Mouse (Mus musculus) ZHBTc4 (cell line): ENCODE results near the gene Aicda.
"Not testable (repeated sequence)": the region's sequence is repeated elsewhere in the genome, so short reads cannot be mapped to it uniquely, and the experiment has no call there.

Experiments
- DNase-seq: peaks from one replicate; pipeline ENCODE4 v3.0.0-alpha.2; 2011; ENCODE audit warnings: low read depth, low spot score

Aicda gene

DNA sequence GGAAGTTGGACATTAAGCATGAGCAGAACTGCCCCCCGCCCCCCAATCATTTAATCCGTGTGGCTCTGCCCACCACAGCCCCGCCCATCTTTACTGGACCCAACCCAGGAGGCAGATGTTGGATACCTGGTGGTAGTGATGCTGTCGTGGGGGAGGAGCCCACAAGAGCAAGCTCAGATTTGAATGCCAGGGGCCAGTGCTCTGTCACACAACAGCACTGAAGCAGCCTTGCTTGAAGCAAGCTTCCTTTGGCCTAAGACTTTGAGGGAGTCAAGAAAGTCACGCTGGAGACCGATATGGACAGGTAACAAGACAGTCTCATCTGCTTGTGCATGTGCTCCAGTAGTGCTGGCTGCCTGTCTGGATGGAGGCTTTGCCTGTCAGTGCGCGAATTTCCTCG lies at the start of gene Aicda:
TSS of gene Aicda (plus strand) at position 196 of the 400 bp plus-strand sequence.
- DNase-seq = no peak

DNA sequence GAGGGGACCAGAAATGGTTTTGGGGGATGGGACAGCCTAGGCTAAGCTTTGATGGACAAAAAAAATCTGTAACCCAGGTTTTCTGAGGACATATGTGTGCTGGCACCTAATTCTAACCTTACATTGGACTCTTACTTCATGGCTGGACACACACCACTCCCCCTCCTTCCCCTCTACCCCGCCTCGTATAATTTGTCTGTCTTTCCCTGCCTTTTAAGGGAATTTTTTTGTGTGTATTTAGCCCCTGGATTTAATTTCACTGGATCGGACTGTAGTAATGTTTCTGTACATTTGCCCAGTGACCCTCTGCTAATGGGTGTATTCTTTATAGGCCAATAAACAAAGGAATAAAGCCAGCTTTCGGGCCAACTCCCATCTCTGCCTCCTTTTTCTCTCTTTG lies 48.6 kb upstream of the Aicda start:
- no peak for DNase-seq

DNA sequence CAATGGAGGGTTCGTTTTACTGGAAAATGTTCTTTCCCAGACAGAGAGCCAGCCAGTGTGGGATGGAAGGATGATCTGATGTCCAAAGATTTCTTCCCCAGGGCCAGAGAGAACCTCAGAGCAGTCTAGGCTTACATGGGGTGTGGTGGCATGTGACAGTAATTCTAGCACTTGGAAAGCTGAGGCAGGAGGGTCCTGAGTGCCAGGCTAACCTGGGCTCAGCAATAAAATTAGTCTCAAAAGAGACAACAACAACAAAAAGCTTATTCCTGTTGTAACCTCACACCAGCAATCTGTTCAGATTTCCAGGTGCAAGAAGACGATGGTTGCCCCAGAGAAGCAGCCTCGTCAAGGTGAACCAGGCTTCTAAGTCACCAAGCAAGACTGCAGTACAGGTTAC lies 48.1 kb upstream of the Aicda start, which contains the start of gene Mfap5:
TSS of gene Mfap5 (plus strand) at position 301 of the 400 bp plus-strand sequence.
- DNase-seq = no peak

GRCm38 (mm10) chr6:122508494-122508893 lies 45.1 kb upstream of the Aicda start:
- no peak for DNase-seq

GRCm38 (mm10) chr6:122512914-122513878 lies 40.4 kb upstream of the Aicda start:
- peak; percentile 26 for DNase-seq

- DNase-seq = peak; percentile 61
Observed at GRCm38 (mm10) chr6:122514312-122514711, 39.3 kb upstream of the Aicda start.

GRCm38 (mm10) chr6:122515762-122516161 lies 37.8 kb upstream of the Aicda start:
- DNase-seq = not testable (repeated sequence)

GRCm38 (mm10) chr6:122517668-122518067 lies 35.9 kb upstream of the Aicda start:
- no peak for DNase-seq

GRCm38 (mm10) chr6:122519384-122519783 lies 34.2 kb upstream of the Aicda start:
- DNase-seq = peak; percentile 30

GRCm38 (mm10) chr6:122522595-122522994 lies 31.0 kb upstream of the Aicda start:
- DNase-seq = peak; percentile 94

DNA sequence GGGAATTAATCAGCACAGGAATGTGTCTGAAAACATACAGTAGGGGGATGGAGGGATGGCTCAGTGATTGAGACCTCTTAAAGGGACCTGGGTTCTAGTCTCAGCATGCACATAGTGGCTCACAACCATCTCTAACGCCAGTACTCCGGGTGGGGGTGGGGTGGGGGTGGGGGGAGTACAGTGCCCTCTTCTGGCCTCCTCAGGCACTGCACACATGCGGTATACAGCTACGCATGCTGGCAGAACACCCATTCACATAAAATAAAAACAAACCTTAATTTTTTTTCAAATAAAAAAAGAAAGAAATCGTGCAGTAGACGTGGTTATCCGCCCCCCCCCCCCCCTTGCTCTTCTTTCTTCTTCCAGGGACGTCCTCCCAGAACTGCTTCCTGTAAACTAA lies 30.3 kb upstream of the Aicda start:
- peak; percentile 55 for DNase-seq

DNA sequence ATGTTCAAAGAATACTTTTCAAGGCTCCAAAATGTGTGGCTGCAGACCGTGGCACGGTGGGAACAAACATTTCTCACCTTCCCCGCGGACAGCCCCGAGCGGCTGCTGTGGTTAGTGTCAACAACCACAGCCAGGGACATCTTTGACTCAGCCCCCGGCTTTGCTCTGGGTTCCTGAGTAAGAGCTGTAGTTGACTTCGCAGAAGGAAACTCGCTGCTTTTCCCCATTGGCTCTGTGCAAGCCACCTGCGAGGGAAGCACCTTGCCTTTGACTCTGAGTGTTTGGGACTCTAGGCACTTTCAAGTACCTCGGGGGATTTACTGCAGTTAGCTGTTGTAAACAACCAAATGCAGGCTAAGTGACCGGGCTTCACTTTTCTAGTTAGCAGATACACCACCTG lies 26.0 kb upstream of the Aicda start:
- no peak for DNase-seq

DNA sequence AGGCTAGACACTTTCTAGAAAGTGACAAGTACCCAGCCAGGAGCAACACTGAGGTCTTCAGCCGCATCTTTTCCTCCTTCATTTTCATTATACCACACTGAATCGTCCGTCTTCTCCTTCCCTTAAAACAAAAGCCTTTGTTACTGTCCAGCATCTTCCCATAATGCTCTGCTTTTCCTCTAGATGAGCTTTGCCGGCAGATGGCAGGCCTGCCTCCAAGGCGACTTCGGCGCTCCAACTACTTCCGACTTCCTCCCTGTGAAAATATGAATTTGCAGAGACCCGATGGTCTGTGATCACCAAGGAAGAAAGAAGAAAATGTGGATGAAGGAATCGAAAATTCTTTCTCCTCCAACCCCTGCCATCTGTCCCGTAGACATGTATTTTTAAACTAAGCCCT lies 25.5 kb upstream of the Aicda start:
- DNase-seq = peak; percentile 26

GRCm38 (mm10) chr6:122531466-122532174 lies 22.0 kb upstream of the Aicda start:
- DNase-seq = no peak

DNA sequence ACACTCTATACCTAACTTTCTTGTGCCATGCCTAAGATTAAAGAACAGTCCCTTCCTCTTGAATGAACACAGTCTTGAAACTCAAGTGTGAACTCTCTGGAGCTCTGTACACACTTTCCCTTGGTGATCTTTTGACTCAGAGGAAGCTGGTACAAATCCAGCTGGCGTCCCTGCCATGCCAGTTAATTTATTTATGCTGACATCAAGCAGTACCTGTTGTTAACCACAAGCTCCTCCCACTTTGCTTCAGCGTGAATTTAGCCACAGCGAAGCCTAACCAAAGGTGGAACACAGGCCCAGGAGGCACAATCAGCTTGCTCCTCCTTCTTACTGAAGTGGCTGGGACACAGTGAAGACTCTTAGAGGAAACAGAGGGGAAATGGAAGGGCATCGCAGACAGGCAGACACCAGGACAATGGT lies 20.7 kb upstream of the Aicda start:
- DNase-seq = peak; percentile 91

DNA sequence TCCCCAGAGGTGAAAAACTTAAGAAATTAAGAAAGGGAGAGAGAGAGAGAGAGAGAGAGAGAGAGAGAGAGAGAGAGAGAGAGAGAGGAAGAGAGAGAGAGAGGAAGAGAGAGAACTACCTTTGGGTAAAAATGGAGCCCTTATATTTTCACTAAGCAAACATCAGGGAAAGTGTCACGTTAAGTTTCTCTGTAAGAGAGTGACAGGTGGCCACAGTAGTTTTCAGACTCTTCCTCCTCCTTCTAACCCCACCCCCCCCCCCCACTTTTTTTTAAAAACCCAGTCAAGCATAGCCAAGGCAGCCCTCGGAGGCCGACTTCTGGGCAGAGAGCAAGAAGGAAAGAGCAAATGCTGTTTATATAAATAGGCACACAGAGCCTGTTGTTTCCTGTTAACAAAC lies 19.6 kb upstream of the Aicda start:
- no peak for DNase-seq

DNA sequence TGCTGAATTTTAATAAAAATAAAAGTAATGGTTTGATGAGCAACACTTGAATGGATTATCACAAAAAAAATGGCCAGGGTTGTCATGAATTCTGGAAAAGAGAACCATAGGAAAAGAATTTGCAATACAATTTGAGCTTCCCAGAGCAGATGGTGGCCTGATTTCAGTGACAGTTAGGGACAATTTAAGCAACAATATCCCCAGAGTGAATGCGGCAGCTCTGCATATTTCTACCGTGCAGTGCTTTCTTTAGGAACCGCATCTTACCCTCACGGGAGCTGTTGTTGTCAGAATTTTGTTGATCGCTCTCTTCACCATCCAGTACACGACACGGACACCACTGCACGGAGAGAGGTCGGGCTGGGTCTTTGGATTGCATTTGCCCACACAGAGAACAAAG lies 14.0 kb upstream of the Aicda start:
- DNase-seq = no peak

DNA sequence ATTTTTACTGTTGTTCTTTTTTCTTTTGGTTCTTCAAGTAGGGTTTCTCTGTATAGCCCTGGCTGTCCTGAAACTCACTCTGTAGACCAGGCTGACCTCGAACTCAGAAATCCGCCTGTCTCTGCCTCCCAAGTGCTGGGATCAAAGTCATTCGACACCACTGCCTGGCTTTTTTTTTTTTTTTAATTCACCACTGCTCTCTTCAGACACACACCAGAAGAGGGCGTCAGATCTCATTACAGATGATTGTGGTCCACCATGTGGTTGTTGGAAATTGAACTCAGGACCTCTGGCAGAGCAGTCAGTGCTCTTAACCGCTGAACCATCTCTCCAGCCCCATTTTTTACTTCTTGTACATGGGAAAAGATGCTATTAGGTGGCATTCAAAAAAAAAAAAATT lies 11.1 kb upstream of the Aicda start:
- not testable (repeated sequence) for DNase-seq

DNA sequence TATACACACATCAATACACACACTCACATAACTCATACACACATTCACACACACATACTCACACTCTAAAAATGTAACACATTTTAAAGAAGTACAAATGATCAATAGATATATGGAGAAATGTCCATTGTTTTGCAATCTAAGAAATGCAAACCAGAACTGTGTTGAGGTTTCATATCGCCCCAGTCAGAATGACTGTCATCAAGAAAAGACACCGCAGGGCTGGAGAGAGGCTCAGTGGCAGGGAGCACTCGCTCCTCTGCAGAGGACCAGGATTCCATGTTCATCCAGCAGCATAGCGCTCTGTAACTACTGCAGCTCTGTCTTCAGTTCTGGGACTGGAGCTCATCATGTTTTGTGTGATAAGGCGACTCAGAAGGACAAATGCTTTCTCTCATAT lies 10.0 kb upstream of the Aicda start:
- DNase-seq = no peak

DNA sequence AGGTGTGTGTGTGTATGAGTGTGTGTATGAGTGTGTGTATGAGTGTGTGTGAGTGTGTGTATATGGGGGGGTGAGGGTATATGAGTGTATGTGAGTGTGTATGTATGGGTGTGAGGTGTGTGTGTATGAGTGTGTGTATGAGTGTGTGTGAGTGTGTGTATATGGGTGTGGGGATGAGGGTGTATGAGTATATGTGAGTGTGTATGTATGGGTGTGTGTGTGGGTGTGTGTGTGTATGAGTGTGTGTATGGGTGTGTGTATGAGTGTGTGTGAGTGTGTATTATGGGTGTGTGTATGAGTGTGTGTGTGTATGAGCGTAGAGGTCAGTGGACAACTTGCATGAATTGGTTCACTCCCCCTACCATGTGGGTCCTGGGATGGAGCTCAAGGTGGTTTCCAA lies 8.9 kb upstream of the Aicda start:
- no peak for DNase-seq

GRCm38 (mm10) chr6:122545289-122545882 lies 8.2 kb upstream of the Aicda start:
- DNase-seq = no peak

DNA sequence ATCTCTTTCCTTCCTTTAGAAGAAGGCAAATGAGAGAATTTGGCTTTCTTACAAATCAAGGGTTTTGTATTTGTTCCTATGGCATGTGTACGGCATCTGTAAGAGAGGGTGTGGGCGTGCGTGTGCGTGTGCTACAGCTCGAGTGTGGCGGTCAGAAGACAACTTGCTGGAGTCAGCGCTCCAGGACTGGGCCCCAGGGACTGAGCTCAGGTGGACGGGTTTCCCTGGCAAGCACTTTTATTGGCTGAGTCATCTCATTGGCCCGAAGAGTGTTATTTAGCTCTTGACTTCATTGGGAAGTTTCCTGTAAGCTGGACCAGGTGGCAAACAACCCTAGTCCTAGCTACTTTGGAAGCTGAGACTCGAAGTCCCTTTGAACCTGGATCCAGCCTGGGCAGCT lies 7.7 kb upstream of the Aicda start:
- DNase-seq = no peak
